Mouse (Mus musculus) myocyte (in vitro differentiated cells): ENCODE results near the gene Pprc1.

ENCODE experiments used
- CEBPB ChIP-seq: IDR thresholded peaks from 2 replicates; pipeline ENCODE4 v1.6.1; 2011; ENCODE audit warnings: mild to moderate bottlenecking, moderate library complexity; ENCODE audit not compliant: poor library complexity, insufficient read depth, severe bottlenecking
- POLR2A ChIP-seq: IDR thresholded peaks from one replicate; pipeline ENCODE4 v1.6.1; 2011; ENCODE audit warnings: low read depth, mild to moderate bottlenecking, control low read depth, moderate library complexity; ENCODE audit not compliant: insufficient read length
- TCF12 ChIP-seq: IDR thresholded peaks from one replicate; pipeline ENCODE4 v1.6.1; 2011; ENCODE audit warnings: mild to moderate bottlenecking, control low read depth; ENCODE audit not compliant: poor library complexity, insufficient read depth, severe bottlenecking
- TCF3 ChIP-seq: IDR thresholded peaks from one replicate; pipeline ENCODE4 v1.6.1; 2011; ENCODE audit warnings: low read depth, control low read depth; ENCODE audit not compliant: insufficient read length

DNA sequence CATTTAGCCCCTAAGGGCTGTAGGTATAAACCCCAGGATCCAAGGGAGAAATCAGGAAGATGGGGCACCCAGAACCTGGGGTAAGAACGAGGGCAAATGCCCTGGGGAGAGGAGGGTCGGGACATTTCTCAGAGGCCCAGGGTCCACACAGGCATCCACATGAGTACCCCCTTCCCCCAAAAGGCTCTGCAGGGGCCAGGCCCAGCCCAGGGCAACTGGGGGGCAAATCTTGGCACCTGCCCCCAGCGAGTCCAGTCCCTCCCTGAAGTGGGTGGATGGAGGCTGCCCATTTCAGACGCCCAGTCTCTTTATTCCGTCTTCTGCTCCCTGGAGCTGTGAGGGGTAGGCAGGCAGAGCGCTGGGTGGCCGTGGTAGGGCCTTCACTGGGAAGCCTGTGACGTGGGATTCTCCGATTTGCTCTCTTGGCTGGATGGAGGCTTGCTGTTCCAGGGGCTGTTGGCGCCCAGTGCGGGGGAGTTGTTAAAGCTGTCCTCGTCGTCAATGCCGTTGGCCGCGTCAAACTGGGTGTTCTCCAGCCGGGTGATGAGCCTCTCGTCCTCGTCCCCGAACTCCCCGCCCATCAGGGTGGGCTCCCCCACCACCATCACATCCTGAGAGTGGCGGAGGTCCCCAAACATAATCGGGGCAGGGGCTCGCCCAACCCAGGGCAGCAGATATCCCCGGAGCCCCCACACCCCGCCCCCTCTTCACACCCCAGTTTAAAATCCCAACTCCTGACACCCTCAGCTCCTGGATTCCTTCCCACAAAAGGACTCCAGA, 11.8 kb upstream of the Pprc1 start:
- TF ChIP-seq POLR2A (no peak), TCF3 (no peak), TCF12 (no peak), CEBPB (no peak)
